Mouse (Mus musculus): ENCODE data around the gene Tcaf3. TPM values are rescaled to one million over a fixed set of nuclear protein-coding genes. Genes with fewer than 3 reads are reported as not detected.

Tcaf3 gene
- polyA plus RNA-seq (2015; fragmentation: Nextera tagmentation; extraction: Ambion mirVana), result not detected in 2 replicates

DNA sequence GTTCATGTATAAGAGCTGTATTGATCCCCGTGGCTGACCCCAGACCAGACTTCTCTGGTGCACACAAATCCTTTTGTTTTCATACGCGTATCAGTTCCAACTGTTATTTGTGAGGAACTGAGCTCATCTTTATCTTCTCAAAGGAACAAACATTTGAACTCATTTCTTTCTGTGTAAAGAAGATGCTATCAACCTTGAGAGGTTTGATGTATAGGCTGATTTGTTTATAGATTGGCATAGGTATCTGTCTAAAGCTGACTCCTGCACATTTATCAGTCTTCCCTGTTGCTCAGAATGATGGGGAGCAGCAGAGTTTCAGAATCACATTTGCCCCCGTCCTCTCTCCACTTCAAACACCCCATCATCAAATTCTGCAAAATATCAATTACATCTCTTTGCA lies at the start of gene Tcaf3:
Gene Tcaf3, minus strand, starts transcription at position 101 of the 400 bp plus-strand sequence.
- no peak for DNase-seq (ENCODE audit: low spot score)

DNA sequence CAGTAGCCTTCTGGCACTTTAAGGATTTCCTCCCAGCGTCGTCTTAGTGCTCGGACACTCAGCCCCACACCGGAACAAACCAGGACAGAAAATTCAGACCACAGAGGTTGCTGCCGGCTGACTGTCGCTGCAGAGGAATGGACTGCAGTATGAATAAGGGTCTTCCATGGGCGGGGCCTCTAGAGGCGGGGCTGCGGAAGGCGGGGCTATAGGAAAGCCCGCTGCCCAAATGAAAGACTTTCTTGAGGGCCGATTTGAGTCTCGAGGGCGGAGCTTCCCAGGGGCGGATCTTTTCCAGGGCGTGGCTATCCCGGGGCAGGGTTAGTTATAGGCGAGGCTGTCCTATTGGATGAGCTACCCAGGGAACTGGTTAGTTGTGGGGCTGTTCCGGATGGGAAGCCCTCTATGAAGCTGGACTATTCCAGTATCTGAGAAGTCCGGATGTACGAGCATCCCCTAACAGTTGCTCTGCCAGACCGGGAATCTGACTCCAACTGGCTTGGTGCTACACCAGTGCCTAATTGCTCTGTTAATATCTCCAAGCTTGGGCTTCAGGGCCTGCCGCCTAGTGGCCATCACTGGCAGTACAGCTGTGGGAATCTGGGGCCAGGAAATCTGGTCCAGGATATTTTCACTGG lies 47.5 kb upstream of the Tcaf3 start, which contains the start of gene Tcaf2:
Gene Tcaf2, minus strand, starts transcription at position 343 of the 638 bp plus-strand sequence.
- peak; percentile 14 for DNase-seq (ENCODE audit: low spot score)

DNA sequence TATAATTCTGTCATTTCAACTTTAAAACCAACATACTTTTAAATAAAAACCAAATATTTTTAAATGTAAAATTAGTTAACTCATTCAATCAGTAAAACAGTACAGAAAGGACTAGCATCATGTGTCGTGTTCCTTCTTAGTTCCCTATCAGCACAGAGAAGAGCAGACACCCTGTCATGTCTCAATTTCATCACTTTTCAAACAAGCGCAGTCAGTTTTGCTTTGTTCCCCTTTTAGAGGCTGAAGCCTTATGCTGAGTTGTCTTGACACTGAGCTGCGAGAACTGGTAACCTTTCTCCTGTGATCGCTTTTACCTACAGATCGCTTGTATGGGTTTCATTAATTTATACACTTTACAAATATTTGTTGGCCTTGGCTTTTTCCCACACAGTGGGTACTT lies 36.9 kb upstream of the Tcaf3 start:
- DNase-seq (ENCODE audit: low spot score), result no peak

DNA sequence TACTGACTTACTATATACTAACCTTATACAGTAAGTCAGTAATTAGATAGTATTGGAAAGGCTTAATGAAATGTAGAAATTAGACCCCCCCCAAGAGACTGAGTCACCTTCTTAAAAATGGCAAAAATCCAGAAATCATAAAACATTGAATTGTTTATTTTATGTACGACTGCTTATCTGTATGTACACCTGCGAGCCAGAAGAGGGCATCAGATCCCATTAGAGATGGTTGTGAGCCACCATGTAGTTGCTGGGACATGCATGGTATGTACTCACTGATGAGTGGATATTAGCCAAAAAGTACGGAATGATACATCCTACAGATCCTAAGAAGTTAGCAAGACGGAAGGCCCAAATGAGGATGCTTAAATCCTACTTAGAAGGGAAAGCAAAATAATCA lies 33.9 kb upstream of the Tcaf3 start:
- no peak for DNase-seq (ENCODE audit: low spot score)

DNA sequence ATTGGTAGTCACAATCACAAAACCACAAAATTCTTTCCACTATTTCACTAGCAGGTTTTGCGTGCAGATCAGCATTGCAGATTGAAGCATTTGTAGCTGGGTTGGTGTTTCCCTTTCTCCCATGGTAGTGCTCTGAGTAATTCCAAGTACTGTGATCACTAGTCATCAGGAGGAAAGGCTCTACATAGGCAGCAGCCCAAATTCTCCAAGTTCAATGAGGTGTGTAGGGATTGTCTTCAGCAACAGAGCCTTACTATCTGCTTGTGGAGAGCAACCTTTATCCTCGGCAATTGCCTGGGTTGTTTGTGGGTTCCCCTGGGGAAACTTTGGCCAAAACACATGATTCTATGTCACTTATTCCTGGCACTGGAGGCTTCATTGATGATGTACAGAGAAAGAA lies 19.4 kb upstream of the Tcaf3 start:
- no peak for DNase-seq (ENCODE audit: low spot score)

DNA sequence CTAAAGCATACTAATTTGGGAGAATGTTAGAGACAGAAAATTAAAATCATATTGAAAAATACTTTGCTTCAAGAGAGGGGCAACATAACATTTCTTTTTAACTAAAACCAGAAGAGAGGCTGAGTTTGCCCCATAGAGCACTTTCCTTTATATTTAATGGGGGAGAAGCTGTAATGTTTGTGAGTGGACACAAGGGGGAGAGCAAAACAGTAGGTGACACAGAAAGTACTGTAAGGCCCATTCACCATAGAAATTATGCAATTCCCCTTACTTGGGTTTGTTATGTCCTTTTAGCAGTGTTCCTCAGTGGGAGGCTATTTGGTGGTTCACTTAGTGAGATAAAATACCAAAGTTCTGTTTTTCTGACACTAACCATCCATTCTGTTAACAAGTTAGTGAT lies 14.7 kb upstream of the Tcaf3 start:
- no peak for DNase-seq (ENCODE audit: low spot score)

DNA sequence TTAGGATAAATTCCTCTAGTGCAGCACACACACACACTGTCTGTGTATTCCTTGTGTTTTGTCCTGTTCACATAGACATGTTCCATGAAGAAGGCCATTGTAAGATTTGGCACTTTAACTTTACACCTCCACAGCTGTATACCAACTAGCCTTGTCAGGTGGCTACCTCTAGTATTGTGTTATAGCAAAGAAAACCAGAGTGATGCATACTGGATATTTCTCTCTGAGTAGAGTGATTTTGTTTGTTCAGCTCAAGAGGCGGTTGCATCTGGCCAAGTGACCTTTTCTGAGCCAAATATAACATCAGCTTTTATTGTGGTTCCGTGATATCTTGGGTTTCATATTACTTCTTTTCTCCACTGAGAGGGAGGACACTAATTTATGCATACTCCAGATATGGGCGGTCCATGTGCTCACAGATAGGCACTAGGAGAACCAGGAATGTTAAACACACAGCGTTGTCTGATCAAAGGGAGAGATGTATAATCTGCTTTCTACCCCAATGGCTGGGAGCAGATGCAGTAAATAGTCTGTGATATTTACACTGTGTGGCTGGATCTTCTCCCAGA lies 13.5 kb upstream of the Tcaf3 start:
- DNase-seq (ENCODE audit: low spot score), result no peak

DNA sequence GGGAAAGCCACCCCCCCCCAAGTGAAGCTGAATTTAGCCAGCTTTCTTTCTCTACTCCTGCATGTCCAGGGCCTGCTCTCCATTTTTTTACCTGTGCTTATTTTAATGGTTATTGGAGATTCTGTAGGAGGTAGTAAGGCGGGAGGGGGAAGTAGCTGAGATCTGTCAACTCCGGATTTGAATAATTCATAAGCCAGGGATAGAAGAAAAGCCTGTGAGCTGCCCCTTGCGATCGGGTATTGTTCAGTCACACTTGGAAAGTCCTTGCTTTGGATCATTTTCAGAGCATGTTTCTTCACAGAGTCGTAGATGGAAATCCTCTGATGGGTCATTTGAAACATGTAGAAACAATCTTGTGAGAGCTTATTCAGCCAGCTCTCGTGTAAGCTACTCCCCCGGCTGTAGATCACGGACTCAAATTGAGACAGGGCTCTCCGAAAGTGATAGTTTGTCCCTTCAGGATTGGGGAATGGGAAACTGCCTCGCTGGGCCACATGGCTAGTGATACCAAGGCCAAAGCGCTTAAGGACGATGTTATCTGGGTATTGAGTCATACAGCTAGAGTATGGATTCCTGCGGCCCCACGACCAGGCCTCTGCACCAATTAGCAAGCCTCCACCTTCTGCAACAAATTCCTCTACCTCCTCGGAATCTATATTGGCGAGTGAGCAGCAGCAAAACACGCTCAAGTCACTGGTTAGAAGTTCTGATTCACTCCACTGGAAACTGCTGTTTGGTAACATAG lies 4.2 kb downstream of the Tcaf3 start:
- no peak for DNase-seq (ENCODE audit: low spot score)

DNA sequence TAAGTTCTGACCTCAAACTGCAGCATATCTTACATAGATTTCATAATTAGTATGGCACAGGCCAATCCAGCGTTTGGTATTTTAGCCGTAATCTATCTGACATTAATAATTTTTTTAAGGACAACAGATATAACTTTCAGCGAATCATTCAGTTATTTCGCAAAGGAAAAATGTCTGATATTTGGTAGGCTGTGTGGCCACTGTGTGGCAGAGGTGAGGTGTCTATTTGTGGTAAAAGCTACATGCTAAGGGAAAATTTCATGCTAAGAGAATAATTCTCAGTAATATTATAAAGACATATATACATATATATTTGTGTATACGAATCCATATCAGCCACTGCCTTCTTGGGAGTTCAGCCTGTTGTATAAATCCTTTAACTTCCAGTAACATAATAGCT lies 10.9 kb downstream of the Tcaf3 start:
- no peak for DNase-seq (ENCODE audit: low spot score)

DNA sequence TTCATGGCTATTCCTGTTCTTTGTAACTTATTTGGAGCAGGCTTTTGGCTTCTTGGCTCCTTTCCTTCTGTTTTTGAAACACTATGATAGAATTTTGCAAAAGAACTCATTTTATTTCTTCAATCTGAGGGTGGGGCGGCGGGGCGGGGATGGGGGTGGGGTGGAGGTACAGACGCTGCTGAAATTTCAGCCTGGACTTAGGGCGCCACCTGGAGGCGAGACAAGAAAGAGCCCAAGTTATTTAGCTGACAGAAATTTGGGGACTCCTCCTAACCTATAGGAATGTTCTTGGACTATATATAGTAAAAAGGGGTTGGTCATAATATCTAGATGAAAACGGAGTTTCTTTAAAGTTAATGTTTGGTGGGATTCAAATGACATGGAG lies 14.0 kb downstream of the Tcaf3 start:
- DNase-seq (ENCODE audit: low spot score), result peak; percentile 58

DNA sequence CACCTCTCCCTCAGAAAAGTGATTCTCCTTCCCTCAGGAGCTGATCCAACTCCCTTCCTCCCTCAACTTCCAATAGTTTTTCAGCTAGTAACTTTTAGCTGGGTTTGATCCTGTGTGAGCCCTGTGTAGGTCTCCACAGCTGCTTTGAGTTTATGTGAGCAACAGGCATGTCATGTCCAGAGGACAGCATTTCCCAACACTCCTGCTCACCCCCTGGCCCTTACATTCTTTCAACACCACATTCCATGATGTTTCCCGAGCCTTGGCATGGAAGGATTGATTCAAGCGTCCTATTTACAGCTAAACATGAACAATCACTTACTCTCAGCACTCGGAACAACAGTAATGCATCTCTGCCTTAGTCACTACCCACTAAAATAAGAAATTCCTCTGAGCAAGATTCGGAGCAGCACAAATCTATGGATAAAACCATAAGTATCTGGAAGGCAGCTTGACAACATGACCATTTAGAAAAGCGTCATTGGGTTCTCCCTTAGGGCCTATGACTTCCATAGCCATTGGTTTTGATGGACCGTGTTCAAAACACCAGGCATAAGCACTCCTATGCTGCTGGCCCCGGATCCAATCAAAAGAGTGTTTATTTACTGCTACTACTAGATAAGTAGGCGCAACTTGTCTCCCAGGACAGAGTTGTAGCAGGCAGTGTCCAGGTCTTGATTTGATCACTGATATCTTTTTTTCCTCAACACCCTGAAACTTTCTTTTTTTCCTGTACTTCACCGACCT lies 14.6 kb downstream of the Tcaf3 start:
- no peak for DNase-seq (ENCODE audit: low spot score)

DNA sequence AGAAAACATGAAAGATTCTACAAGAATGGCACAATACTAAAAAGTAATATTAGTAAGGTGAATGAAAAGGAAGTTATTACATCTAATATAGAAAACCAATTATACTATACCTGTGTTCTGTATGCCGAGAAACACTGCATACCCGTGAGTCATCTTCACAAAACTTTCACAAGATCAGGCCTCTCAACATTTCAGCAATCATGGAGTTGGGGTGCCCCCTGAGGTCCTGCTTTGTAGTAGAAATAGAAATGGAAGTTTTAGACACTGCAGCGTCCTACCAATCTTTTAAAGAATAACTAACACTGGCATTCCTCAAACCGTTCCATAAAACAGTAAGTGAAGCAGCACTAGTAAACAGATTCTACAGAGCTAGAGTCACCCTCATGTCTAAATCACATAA lies 18.8 kb downstream of the Tcaf3 start:
- DNase-seq (ENCODE audit: low spot score), result no peak

DNA sequence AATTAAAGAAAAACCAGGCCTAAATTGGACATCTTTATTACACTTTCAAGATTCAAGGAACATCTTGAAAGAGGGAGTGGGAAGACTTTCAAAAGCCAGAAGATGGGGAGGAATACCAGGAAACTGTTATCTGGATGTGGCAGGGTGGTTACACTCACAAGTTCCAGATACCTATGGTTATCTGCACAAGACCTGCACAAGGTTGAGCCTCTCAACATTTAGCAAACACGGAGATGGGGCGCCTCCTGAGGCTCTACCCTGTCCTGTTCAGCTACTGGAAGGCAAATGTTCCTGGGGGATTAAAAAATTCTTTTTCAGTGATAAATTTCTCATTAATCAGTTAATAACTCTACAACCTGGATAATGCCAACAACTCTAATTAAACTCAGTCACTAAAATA lies 20.1 kb downstream of the Tcaf3 start:
- no peak for DNase-seq (ENCODE audit: low spot score)

DNA sequence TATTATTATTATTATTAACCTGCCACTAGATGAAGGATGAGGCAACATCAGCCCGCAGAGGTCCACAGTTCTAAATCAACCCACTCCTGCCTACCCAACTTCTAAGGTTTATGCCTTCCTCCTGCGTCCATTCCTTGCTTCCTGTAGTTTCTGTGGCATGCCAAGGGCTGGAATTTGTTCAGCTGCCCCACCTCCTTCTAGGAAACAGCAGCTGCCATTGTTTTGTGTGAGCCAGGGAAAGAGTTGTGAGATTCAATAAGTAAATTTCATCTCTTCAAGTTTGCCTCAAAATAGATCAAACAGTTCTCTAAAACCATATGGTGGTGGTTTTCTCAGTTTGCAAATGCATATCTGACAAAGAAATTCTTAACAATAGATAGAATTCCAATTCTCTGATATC lies 29.3 kb downstream of the Tcaf3 start:
- DNase-seq (ENCODE audit: low spot score), result no peak

DNA sequence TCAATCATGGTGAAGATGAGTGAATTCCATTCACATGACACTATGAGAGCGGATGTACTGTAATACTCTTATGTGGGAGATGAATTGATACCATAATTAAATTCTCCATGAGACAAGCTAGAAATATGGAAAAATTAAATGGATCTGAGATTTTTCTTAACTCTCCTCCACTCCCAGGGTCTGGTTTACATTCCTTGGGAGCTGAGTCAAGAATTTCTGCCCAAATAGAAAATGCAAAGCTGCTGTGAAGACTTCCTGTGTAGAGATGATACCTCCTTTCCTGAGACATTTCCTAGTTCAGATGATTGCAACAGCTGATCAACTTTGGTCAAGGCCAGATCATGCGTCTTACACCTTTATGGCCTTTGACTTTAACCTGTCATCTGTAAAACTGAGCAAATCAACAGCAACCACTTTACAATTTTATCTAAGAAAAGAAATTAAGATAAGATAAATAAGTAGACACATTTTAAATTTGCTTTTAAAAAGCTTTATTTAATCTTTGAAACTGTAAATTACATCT lies 31.4 kb downstream of the Tcaf3 start:
- no peak for DNase-seq (ENCODE audit: low spot score)

DNA sequence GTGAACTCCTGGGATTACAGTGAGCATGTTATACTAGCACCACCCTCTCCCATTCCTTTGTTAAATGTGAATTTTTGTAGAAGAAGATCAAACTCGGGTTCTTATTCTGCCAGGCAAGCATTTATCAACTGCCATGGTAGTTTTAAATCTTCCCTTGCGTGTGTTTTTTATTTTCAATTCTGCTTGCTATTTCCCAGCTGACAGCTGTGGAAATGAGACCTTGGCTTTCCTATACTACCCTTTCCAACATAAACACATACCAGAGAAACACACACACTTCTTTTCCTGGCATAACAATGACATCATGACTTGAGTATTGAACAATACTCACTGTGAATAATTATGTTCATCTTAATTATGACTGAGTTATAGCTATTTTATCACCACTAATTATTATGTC lies 35.2 kb downstream of the Tcaf3 start:
- no peak for DNase-seq (ENCODE audit: low spot score)

DNA sequence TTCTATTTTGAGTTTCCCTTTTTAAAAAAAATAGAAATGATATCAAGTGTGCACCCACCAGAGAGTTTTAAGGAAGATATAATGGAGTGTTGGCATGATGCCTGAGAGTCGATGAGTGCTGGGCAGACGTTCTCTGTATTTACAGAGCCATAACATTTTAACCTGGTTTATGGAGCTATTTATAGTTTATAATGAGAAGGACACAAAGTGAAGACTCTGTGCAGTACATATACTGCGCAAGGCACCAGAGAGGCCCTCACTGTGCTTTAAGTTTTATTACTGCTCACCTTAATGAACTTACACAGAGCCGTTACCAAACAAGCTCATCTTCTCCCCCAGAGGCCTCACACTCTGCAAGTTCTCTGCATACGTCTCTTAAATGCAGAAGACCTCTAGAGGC lies 36.6 kb downstream of the Tcaf3 start:
- no peak for DNase-seq (ENCODE audit: low spot score)

DNA sequence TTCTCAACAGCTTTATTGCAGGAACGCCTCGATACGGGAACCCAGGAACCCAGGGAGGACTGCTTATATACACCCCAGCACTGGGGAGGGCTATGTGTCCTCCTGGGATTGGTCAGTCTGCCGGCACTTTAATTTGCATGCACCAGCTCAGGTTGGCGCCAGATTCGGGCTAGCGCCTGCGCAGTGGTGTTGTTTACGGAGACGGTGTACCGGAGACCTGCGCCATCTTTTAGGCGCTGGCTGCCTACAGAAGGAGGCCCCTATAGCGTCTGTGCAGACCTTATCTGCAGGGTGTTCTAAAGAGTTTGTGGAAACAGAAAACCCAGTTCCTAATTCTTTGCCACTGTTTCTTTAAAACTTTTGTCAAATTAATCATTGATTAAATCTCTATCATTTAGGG lies 38.9 kb downstream of the Tcaf3 start:
- DNase-seq (ENCODE audit: low spot score), result no peak

DNA sequence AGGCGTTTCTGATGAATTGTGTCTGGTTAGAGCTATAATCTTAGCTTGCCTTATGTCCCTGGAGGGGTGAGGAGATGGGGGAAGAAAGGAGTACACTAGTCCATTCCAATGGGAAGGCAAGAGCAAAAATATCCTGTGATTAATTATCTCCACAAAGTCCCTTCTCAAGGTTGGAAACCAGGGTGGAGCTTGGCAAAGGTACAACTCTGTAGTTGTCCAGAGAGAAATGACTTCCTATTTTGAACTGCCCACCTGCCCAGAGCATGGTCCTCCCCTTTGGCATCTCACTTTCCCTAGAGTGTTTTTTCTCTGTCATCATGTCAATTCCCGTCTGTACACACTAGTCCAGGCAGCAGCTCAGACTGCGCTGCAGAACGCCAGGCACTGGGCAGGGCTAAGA lies 50.0 kb downstream of the Tcaf3 start, which contains the start of gene Olfr455:
Gene Olfr455, minus strand, starts transcription at position 127 of the 400 bp plus-strand sequence.
- DNase-seq (ENCODE audit: low spot score), result no peak

DNA sequence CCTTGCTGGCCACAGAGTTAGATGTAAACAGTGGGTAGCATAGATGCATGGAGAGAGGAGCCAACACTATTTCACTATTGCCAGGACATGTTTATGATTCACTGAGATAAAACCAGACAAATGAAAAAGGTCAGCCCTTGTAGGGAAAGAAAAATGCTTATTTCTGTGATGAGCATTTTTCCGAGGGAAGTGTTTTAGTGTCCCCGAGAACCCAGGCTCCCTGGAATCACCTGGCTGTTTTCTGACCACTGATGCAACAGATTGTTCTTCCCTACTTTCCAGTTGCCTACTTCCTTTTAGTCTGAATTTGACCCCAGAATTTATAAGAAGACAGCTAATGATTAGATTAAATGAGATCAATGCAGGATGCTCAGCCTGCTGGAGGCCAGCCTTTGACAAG lies 51.3 kb downstream of the Tcaf3 start:
- no peak for DNase-seq (ENCODE audit: low spot score)

DNA sequence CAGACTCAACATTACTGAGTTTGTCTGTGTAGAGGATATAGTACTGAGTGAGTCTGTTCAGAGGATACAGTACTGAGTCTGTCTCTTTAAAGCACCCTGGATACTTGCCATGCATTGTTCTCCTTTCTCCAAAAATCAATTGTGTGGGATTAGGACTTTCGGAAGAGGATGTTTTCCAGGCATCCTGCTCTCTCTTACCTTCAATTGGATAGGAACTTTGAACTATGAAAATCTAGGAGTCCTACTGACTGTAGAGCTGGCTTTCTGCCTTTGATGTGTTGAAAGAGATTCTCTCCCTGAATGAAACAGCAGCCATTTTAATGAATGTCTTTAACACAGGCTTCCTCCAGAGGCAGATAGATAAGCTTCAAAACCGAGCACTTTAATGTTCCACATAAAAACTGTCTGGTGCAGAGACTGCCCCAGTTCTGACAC lies 52.0 kb downstream of the Tcaf3 start:
- DNase-seq (ENCODE audit: low spot score), result no peak

DNA sequence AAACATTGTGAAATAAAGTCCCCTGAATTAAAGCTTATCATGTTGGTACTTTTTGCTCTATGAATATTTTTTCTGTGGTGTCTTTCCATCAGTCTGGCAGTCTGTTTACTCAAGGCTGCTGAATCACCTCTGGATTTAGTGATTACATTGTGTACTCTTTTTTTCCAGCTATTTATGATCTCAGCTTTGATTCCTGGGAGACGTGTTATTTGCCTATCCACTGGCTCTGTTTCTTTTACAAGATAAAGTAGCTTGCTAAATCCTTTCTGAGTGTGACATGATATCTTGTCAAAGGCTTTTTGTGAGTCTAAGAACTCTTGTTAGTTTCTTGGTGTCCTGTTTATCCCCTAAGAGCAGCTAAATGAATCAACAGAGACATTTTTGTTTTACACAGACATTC lies 52.6 kb downstream of the Tcaf3 start:
- DNase-seq (ENCODE audit: low spot score), result no peak

Data from thymus, postnatal 0 days (tissue).